Mouse (Mus musculus) heart, embryonic 13.5 days (tissue): ENCODE data around the gene Iqgap1. TPM values are rescaled to one million over a fixed set of nuclear protein-coding genes. Genes with fewer than 3 reads are reported as not detected.

Experiments
- ATAC-seq: fragments of 200-750 bp; cut with Nextera tagmentation; 2 replicates; pipeline ENCODE4 v1.8.0; 2017; ENCODE audit warnings: moderate TSS enrichment; ENCODE audit not compliant: insufficient number of reproducible peaks, low FRiP score, low TSS enrichment; ENCODE audit errors: extremely low read depth
- H3K27ac ChIP-seq: fragments of 300-500 bp; sonication (generic); replicated peaks from 2 replicates; pipeline ENCODE4 v1.5.1; 2015; ENCODE audit warnings: moderate library complexity, mild to moderate bottlenecking, inconsistent platforms
- H3K27me3 ChIP-seq: fragments of 300-500 bp; sonication (generic); replicated peaks from 2 replicates; pipeline ENCODE4 v1.6.1; 2015; ENCODE audit warnings: mild to moderate bottlenecking, inconsistent platforms
- H3K36me3 ChIP-seq: fragments of 300-500 bp; sonication (generic); 2 replicates; pipeline ENCODE4 v1.6.1; 2015; ENCODE audit warnings: mild to moderate bottlenecking, inconsistent platforms
- H3K4me1 ChIP-seq: fragments of 300-500 bp; sonication (generic); 2 replicates; pipeline ENCODE4 v1.6.1; 2015; ENCODE audit warnings: inconsistent platforms
- H3K4me2 ChIP-seq: fragments of 300-500 bp; sonication (generic); 2 replicates; pipeline ENCODE4 v1.6.1; 2015; ENCODE audit warnings: inconsistent platforms, mild to moderate bottlenecking, moderate library complexity
- H3K4me3 ChIP-seq: fragments of 300-500 bp; sonication (generic); 2 replicates; pipeline ENCODE4 v1.5.1; 2015; ENCODE audit warnings: moderate library complexity, mild to moderate bottlenecking, inconsistent platforms
- H3K9ac ChIP-seq: fragments of 300-500 bp; sonication (generic); 2 replicates; pipeline ENCODE4 v1.6.1; 2015; ENCODE audit warnings: inconsistent platforms, mild to moderate bottlenecking, moderate library complexity
- H3K9me3 ChIP-seq: fragments of 300-500 bp; sonication (generic); 2 replicates; pipeline ENCODE4 v1.6.1; 2016; ENCODE audit warnings: inconsistent platforms
- WGBS: fragments of 180-500 bp; shearing (Covaris S2); methylation state at CpG from one replicate; pipeline ENCODE4 v1.1.7; 2015; ENCODE audit warnings: mixed read lengths; 5-methylcytosine and 5-hydroxymethylcytosine counted together
- polyA plus RNA-seq: library from polyadenylated mRNA; unstranded; fragments of >200 nt; fragmentation: Nextera tagmentation; extraction: Ambion mirVana; gene quantifications from 2 replicates; pipeline ENCODE4 v1.2.1, GENCODE M21; 2015

Iqgap1 gene
- polyA plus RNA-seq, 1 experiment from 2014 or later = 28.9 TPM

DNA sequence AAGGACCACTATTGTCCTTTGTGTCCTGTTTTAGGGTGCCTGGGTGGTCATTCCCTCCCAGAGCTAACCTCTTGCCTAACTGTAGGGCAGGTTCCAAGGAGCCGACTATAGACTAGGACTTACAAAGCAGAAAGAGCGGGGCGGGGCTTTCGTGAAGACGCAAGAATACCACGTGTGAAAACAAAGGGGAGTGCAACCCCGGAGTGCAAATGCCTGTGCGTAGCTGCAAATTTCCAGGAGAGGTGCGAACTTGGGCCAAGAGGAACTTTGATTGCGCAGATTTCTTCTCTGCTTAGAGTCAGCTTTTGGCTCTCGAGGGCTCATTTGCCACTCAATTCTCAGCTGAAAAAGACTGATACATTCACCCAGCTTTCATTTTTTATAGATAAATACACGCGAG is 34.5 kb upstream of the Iqgap1 start:
- no peaks in the 10 kb centered on the region for H3K27me3 ChIP-seq
- no peaks in the 10 kb centered on the region for H3K9me3 ChIP-seq
- H3K9ac ChIP-seq = peak overlapping the region; percentile 96
- peaks cover 22% of the 10 kb centered on the region for H3K36me3 ChIP-seq
- no peak for ATAC-seq
- peak overlapping the region; percentile 90 for H3K4me3 ChIP-seq
- WGBS = under 1% methylated on average over 13 of the region's 13 CpGs
- H3K4me1 ChIP-seq = peaks cover 40% of the 10 kb centered on the region
- H3K27ac ChIP-seq = no peak overlapping the region
- H3K4me2 ChIP-seq = peak overlapping the region; percentile 74

DNA sequence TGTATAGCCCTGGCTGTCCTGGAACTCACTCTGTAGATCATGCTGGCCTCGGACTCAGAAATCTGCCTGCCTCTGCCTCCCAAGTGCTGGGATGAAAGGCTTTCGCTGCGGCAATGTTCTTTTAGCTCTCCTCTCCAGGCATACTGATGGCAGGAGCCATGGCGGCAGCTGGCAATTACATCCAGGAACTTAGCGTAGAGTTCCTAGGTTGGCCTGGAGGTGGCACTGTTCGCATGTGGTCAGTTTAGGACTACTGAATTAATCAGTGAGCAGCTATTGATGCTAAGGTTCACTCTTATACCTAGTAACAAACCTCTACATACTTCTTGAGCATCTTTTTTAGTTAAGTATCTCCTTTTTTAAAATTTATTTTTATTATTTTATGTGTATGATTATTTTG is 31.4 kb upstream of the Iqgap1 start:
- 20% methylated on average over 6 of the region's 6 CpGs for WGBS
- Histone ChIP-seq H3K27ac (no peak overlapping the region), H3K4me1 (peaks cover 12% of the 10 kb centered on the region), H3K27me3 (no peaks in the 10 kb centered on the region), H3K36me3 (no peaks in the 10 kb centered on the region), H3K9ac (no peak overlapping the region), H3K4me3 (no peak overlapping the region), H3K9me3 (no peaks in the 10 kb centered on the region), H3K4me2 (no peak overlapping the region)
- no peak for ATAC-seq

DNA sequence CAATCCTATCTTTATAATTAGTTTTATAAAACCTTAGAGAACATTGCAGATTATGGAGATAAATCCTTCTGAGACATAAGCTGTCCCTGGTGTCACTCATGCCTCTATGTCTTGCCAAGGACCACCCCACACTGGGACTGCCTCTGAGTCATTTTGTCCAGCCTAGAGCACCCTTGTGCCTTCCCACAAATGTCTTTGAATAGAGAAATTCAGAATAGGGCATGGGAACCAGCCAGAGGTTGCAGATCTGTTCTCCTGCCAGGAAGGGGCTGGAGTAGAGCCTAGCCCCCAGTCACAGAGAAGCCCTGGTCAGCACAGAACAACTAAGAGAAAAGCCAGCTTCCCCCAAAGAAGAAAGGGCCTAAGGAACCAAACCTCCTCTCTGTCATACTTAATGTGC is 29.5 kb upstream of the Iqgap1 start:
- Histone ChIP-seq H3K27ac (no peak overlapping the region), H3K36me3 (no peaks in the 10 kb centered on the region), H3K4me1 (peaks cover 4% of the 10 kb centered on the region; the same call in 1 of the 2 replicates), H3K4me3 (no peak overlapping the region), H3K9me3 (no peaks in the 10 kb centered on the region), H3K9ac (no peak overlapping the region), H3K27me3 (no peaks in the 10 kb centered on the region), H3K4me2 (no peak overlapping the region)
- ATAC-seq = no peak

DNA sequence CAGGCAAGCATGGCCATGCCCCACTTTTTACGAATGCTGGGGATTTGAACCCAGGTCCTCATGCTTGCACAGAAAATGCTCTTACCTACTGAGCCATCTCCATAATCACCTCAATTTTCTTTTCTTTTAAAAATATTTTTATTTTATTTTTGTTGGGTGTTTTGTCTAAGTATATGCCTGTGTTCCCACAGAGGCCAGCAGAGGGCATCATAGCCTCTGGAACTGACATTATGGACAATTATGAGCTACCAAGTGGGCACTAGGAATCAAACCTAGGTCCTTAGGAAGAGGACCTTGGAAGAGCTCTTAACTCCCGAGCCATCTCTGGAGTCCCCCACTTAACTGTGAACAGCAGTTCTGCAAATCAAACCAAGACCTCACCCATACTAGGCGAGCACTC is 27.4 kb upstream of the Iqgap1 start:
- Histone ChIP-seq H3K9ac (no peak overlapping the region), H3K27me3 (no peaks in the 10 kb centered on the region), H3K27ac (no peak overlapping the region), H3K4me2 (no peak overlapping the region), H3K9me3 (no peaks in the 10 kb centered on the region), H3K4me3 (no peak overlapping the region), H3K4me1 (peaks cover 7% of the 10 kb centered on the region), H3K36me3 (no peaks in the 10 kb centered on the region)
- WGBS = 83% methylated on average over 3 of the region's 3 CpGs
- ATAC-seq = no peak

DNA sequence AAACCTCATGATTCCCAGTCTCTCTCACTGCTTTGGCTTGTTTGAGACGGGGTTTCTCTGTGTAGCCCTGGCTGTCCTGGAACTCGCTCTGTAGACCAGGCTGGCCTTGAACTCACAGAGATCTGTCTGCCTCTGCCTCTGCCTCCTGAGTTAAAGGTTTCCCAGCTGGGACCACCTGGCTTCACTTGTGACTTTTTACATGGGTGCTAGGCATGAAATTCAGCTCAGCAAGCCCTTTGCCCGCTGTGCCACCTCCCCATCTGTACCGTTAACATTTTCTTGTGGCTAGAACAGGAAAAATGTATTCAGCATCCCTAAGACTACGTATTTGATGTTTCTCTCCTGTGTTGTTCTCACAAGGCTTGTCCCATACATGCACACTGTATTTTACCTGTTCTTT is 24.7 kb upstream of the Iqgap1 start:
- peaks cover 7% of the 10 kb centered on the region for H3K4me1 ChIP-seq
- no peak overlapping the region for H3K4me3 ChIP-seq
- H3K9ac ChIP-seq = no peak overlapping the region
- H3K27me3 ChIP-seq = no peaks in the 10 kb centered on the region
- 75% methylated on average over 5 of the region's 5 CpGs for WGBS
- no peaks in the 10 kb centered on the region for H3K36me3 ChIP-seq
- H3K4me2 ChIP-seq = no peak overlapping the region
- no peak overlapping the region for H3K27ac ChIP-seq
- ATAC-seq = no peak
- no peaks in the 10 kb centered on the region for H3K9me3 ChIP-seq

- H3K27ac ChIP-seq = peak overlapping the region; percentile 58
- H3K27me3 ChIP-seq = no peaks in the 10 kb centered on the region
- H3K4me1 ChIP-seq = peaks cover 7% of the 10 kb centered on the region
- H3K9ac ChIP-seq = peak overlapping the region; percentile 42; the same call in 1 of the 2 replicates
- H3K9me3 ChIP-seq = no peaks in the 10 kb centered on the region
- no peaks in the 10 kb centered on the region for H3K36me3 ChIP-seq
- ATAC-seq = no peak
- 19% methylated on average over 4 of the region's 4 CpGs for WGBS
- H3K4me3 ChIP-seq = no peak overlapping the region
- peak overlapping the region; percentile 43 for H3K4me2 ChIP-seq
Observed at GRCm38 (mm10) chr7:80849710-80850109, 23.9 kb upstream of the Iqgap1 start.

- Histone ChIP-seq H3K36me3 (no peaks in the 10 kb centered on the region), H3K4me1 (peaks cover 7% of the 10 kb centered on the region), H3K4me2 (peak overlapping the region; percentile 43), H3K27me3 (no peaks in the 10 kb centered on the region), H3K9ac (peak overlapping the region; percentile 42; the same call in 1 of the 2 replicates), H3K4me3 (no peak overlapping the region), H3K27ac (peak overlapping the region; percentile 58), H3K9me3 (no peaks in the 10 kb centered on the region)
- 30% methylated on average over 2 of the region's 2 CpGs for WGBS
- ATAC-seq = no peak
Observed at GRCm38 (mm10) chr7:80849267-80849666, 23.5 kb upstream of the Iqgap1 start.

GRCm38 (mm10) chr7:80846709-80847108 is 20.9 kb upstream of the Iqgap1 start:
- Histone ChIP-seq H3K27me3 (no peaks in the 10 kb centered on the region), H3K4me1 (peaks cover 7% of the 10 kb centered on the region), H3K36me3 (no peaks in the 10 kb centered on the region), H3K9me3 (no peaks in the 10 kb centered on the region), H3K9ac (no peak overlapping the region), H3K4me3 (no peak overlapping the region), H3K4me2 (no peak overlapping the region), H3K27ac (no peak overlapping the region)
- no peak for ATAC-seq
- 75% methylated on average over 5 of the region's 5 CpGs for WGBS

- no peak overlapping the region for H3K4me2 ChIP-seq
- no peak for ATAC-seq
- WGBS = 83% methylated on average over 10 of the region's 10 CpGs
Observed at GRCm38 (mm10) chr7:80846280-80846678, 20.5 kb upstream of the Iqgap1 start.

DNA sequence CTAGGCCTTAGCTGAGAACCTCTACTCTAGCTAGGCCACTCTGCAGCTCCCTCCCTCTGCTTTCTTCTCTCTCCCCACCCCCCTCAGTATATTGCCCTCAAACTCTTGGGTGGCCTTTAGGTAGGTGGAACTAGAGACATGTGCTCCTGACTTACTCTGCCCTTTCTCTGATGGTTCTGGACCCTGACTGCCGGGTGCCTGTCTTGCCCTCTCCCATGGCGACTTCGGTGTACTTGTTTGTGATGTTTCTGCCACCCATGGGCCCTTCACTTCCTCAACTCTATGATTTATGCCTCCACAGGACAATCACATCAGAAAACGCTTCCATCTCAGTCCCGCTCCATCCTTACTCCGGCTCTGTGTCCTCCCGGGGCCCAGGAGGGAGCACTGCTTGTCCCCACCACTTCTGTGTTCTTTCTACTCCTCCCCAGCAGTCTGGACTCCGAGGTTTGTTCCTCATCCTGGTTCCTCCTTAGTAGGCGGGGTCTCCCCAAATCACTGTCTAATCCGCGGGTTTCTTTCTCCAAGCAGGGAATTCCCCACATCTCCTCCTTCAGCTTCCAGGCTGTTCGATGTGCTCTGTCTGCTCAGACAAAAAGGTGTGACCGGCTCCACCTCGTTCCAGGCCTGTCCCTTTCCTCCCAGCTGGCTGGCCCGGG is 20.0 kb upstream of the Iqgap1 start:
- Histone ChIP-seq H3K27ac (no peak overlapping the region), H3K36me3 (no peaks in the 10 kb centered on the region), H3K4me3 (no peak overlapping the region), H3K9me3 (no peaks in the 10 kb centered on the region), H3K4me1 (peaks cover 7% of the 10 kb centered on the region), H3K9ac (no peak overlapping the region), H3K4me2 (no peak overlapping the region), H3K27me3 (no peaks in the 10 kb centered on the region)
- WGBS = 63% methylated on average over 15 of the region's 15 CpGs
- no peak for ATAC-seq

More at GRCm38 (mm10) chr7:80846280-80846678, 20.5 kb upstream of the Iqgap1 start:
- Histone ChIP-seq H3K4me1 (peaks cover 7% of the 10 kb centered on the region), H3K4me3 (no peak overlapping the region), H3K27me3 (no peaks in the 10 kb centered on the region), H3K36me3 (no peaks in the 10 kb centered on the region), H3K9me3 (no peaks in the 10 kb centered on the region), H3K27ac (no peak overlapping the region), H3K9ac (no peak overlapping the region)

- Histone ChIP-seq H3K9ac (no peak overlapping the region), H3K27me3 (no peaks in the 10 kb centered on the region), H3K27ac (no peak overlapping the region), H3K4me1 (peaks cover 7% of the 10 kb centered on the region), H3K36me3 (no peaks in the 10 kb centered on the region), H3K4me3 (no peak overlapping the region), H3K9me3 (no peaks in the 10 kb centered on the region), H3K4me2 (no peak overlapping the region)
- ATAC-seq = no peak
- WGBS = 91% methylated on average over 12 of the region's 12 CpGs
Observed at GRCm38 (mm10) chr7:80844691-80845090, 18.9 kb upstream of the Iqgap1 start.

DNA sequence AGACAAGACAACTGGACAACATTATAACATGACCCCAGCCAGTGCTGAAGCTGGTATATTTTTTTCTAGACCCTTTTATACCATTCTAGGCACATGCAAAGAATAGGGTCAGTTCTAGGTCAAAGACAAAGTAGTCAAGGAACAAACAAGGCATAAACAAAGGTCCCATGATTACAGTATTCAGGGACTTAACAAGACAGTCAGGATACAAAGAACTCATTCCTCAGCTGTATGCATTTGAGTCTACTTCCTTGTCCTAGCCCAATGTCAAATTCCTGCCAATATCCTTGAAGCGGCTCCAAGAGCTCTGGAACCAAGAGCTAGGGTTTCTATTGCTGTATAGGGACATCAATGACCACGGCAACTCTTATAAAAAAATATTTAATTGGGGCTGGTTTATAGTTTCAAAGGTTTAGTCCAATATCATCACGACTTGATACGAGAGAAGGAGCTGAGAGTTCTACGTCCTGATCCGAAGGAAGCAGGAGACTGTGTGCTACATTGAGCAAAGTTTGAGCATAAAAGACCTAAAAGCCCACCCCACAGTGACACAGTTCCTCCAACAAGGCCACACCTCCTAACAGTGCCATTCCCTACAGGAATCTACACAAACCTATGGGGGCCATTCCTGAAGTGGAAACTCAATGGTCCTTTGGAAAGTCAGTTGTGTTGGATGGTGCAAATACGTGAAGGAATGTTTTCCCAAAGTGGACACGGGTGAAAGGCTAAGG is 18.3 kb upstream of the Iqgap1 start:
- ATAC-seq = no peak
- Histone ChIP-seq H3K4me2 (no peak overlapping the region), H3K4me1 (peaks cover 1% of the 10 kb centered on the region), H3K27me3 (no peaks in the 10 kb centered on the region), H3K36me3 (no peaks in the 10 kb centered on the region), H3K9ac (no peak overlapping the region), H3K9me3 (no peaks in the 10 kb centered on the region), H3K4me3 (no peak overlapping the region), H3K27ac (no peak overlapping the region)
- WGBS = 84% methylated on average over 8 of the region's 8 CpGs
